Mouse (Mus musculus) kidney, postnatal 25 days (tissue): ENCODE data around the gene Pabpn1l.
"Not testable (repeated sequence)": the region's sequence is repeated elsewhere in the genome, so short reads cannot be mapped to it uniquely, and the experiment has no call there.

Experiments
- DNase-seq, 2 experiments: peaks; one replicate each; pipeline ENCODE4 v3.0.0; 2021; ENCODE audit warnings: mixed read lengths in 2 of 2

Gene Pabpn1l

DNA sequence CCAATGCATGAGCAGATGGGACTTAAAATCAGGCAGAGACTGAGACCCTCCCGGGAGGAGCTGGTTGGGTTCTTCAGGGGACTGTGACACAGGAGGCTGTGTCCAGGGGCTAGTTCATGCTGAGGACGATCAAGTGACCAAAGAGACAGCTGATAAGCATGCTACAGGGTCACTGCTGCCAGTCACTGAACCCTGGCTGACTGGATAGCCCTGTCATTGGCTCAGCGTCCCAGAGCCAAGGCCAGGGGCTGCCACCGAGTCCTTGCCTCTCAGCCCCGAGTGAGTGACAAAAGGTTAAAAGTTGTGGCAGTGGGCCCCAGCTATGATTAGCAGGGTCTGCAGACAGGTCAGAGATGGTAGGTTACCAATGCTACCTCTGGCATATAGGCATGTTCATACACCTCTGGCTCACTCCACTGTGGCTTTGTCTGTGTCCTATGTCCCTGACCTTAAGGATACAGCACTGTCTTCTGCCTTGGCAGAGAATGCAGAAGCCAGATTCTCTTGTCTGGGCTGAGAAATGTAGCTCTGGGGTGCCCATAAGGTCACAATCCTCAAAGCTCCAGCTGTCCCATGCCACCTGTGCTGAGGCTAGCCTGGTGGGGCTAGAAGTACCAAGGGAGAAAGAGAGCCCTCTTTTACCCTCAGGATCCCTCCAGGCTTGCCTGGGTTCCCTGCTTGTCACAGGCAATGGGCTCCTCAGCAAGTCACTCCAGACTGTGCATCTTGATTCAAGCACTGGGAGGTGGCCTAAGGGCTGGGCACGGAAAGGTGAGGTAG is 21.8 kb upstream of the Pabpn1l start:
- no peak for DNase-seq

DNA sequence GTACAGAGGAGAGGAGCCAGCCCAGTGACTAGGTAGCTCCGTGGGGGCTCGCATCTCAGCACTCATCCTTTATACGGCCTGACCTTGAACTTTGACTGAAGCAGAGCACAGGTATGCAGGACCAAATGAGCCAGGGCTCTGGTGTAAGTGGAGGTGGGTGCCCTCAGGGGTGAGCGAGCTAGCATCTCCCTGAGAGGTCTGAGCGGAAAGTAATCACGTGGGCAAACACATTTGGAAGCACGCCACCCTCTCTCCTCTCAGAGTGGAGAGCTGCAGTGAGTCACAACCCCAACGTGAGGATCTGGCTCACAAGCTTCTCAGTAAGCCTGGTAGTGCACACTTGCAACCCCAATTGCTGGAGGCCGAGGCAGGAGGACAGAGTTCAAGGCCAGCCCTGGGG is 19.5 kb upstream of the Pabpn1l start:
- peak in 1 of 2 experiments; percentile 45 for DNase-seq

DNA sequence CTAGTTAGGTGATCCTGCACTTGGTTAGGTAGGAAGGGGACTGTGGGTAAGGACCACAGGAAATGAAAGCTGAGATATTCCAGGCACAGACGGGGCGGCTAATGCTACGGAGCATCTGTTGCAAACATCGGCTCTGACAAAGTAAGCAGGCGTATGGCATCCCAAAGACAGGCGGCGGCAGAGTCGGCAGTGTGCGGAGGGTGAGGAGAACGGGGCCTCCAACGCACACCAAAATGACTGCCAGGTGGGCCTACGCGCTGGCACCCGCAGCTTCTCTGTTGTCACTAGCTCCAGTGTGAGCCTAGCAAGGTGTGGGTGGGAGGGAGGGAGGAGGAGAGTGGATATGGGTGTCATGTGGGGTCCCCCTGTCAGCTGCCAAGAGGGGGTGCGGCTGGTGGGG is 18.9 kb upstream of the Pabpn1l start:
- DNase-seq, result no peak

DNA sequence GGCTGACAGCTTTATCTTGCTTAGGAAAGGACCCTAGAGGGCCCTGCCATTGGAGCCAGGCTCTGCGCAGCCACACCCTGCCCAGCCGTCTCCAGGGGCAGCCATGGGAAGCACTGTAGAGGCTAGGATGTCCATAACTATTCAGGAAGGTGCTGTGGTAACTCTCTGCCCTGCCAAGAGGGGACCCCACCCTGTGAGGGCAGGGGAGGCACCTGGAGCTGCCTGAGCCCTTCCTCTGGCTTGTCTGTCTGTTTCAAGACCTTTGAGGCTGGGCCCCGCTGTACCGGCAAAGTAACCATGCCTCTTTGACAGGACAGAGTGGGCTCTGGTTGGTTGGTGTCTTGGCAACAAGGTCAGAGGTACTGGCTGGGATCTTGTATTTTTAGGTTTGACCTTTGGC is 18.3 kb upstream of the Pabpn1l start:
- DNase-seq, result no peak

DNA sequence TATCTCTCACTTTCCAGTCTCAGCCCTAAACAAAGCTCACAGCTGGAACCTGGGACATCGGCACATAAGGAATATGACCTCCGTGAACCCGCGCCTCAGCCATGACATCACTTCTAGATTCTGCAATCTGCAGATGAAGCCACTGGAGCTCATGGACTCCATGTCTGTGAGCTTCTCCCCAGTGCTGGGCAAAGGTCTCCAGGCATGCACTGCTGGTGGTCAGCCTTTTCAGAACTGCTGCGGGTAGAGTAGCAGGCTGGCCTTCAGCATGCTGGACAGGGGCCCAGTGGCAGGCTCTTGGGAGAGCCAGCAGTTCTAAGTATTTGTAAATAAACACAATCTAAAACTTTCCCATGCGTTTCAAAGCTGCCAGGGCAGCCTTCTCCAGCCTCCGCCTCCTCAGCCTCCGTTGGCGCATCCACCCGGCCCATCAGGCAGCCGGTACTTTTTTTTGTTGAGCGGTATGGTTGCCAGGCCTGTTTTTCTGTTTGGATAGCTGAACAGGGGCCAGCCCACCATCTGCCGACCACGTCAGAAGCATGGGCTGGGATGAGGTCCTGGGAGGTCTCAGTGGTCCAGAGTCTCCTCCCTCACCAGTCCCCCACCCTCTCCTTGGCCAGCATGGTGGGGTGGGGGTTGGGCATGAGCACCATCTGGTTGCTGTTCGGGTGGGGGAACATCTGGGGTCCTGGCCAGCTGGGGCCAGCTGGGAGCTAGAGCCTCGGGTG is 17.1 kb upstream of the Pabpn1l start:
- DNase-seq, result peak; percentile 59 to 82

DNA sequence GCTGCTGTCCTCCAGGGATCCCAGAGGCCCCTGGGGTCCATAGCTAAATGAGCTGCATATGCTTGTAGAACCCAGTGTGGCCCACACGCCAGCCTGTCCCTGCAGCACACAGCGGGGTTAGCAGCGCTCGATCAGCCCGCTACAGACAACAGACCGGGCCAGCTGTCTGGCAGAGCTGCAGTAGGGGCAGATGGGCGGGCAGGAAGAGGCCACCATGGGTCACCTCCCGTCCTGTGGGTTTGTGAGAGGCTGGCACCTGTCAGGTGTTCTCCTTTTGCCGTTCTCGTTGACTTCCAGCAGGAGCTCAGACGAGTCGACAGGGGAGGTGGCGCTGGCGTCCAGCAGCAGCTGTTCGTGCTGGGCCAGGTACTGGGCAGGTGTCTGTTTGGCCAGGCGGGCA is 16.1 kb upstream of the Pabpn1l start:
- DNase-seq, result no peak

DNA sequence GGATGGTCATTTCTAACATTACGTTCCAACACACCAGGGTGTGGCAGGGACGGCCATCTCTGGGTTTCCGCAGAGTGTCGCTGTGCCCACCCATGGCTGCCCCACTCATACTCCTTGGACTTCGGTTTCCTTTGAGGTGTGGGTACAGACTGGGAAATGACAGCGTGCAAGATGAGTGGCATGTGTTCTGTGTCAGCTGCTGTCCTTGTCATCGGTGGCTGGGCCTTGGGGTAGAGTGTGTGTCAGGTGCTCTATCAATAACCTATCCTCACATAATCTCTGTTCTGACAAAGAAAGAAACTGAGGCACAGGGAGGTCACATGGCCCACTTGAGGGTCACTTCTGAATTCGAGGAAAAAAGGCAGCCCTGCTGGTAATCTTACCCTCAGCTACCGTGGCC is 14.7 kb upstream of the Pabpn1l start:
- DNase-seq, result no peak

DNA sequence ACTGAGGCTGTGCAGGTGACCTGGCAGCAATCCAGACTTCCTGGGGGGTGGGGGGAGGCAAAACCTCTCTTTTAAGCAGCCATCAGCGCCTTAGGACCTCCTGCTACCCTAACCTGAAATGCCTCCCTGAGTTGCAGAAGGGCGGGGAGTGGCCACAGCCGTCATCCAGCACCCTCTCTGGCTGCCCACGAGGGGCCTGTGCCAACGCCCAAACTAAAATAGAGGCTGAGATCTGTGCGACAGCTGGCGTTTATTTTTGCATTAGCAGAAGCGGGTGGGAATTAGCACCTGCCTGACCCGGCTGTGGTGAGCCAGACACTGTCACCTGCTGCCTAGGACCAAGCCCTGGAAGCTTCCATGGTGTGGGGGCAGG is 14.2 kb upstream of the Pabpn1l start:
- DNase-seq, result no peak

DNA sequence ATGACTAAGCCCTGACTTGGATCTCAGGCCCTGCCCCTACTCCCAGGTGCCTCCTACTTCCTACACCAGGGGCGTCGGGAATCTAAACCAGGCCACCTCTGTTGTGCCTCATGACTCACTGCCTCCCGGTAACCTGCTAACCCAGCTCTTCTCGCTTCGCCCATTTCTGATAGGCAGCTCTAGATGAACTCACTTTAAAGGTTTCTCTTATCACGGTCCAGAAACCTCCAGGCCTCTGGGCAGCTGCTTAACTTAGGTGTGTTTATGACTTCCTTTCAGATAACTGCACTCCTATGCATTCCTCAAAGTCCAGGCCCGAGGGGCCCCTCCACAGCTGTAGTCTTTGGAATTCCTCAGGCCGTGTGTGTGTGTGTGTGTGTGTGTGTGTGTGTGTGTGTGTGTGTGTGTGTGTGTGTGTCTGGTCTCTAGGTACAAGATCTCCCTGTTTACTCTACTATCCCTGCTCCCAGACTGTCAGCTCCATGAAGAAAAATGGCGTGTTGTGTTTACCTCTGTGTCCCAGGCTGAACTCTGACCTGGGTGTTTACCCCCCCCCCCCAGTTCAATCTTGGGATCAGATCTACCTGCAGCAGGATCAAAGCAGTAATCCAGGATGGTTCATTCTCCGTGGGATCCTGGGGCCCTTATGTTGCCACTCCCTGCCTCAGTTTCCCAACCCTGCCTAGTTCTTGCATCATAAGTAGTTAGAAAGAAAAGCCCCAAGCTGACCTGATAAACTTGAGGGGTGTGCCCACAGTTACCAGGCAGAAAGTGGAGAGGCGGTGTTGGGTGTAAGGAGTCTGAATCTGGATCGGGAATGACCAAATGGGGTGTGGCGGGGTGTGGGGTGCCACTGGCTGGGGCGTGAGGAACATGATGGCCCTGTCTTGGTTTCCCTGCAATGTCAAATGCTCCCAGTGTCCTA is 13.6 kb upstream of the Pabpn1l start:
- DNase-seq, result no peak

DNA sequence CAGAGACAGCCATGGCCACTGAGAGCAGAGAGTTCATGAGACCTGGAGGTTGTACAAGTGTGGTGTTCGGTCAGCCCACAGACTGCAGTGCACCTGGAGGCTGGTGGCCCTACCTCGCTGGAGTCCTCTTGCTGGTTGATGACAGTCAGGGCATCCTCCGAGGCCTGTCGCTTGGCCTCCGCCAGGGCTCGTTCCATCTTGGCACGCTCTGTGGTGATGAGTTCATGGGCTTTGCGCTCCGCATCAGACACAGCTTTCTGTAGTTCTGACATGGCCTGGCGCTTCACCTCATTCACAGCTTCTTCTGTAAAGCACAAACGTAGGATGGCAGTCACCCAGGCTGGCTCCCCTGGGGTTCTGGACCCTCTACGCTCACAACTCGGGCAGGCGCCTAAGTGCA is 10.7 kb upstream of the Pabpn1l start:
- DNase-seq, result no peak

DNA sequence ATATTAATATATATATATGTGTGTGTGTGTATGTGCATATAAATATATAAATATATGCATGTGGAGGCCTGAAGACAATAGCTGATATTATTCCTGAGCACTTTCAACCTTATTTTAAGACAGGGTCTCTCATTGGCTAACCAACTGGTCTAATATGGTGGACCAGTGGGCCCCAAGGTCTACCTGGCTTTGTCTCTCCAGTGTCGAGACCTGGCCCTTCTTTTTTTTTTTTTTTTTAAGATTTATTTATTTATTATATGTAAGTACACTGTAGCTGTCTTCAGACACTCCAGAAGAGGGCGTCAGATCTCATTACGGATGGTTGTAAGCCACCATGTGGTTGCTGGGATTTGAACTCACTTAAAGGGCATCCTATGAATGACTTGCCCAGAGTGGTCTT is 9.6 kb upstream of the Pabpn1l start:
- not testable (repeated sequence) for DNase-seq

DNA sequence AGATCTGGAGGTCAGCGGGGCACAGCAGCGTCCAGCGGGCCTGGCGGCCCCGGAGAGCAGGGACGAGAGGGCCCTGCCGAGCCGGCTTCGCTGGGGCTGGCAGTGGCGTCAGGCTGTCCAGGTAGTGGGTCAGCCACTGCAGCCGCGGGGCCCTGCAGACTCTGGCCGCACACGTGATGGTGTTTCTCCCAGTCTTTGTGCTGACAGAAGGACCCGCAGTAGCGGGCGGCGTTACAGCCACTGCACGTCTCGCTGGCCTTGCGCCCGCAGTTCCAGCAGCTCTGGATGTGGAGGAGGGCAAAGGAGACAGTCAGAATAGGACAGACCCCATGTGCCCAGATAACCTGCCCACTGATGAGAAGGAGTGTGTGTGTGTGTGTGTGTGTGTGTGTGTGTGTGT is 8.2 kb upstream of the Pabpn1l start:
- peak; percentile 42 to 75 for DNase-seq

DNA sequence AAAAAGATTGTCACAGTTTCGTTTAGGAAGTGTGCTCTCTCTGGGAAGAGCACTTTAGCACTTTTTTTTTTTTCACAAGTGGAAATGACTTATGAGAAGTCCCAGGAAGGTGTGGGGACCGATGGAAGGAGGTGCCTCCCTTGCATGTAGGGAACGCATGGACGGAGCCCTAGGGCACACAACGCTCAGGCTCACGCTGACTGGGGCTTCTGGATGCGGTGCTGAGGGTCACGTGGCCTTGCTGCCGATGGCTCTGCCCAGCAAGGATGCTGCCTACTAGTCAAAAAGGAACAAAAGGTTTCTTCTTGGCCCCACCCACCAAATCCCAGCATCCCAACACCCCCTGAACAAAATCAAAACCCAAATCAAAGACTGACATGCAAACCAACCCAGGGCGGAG is 6.8 kb upstream of the Pabpn1l start:
- no peak for DNase-seq

DNA sequence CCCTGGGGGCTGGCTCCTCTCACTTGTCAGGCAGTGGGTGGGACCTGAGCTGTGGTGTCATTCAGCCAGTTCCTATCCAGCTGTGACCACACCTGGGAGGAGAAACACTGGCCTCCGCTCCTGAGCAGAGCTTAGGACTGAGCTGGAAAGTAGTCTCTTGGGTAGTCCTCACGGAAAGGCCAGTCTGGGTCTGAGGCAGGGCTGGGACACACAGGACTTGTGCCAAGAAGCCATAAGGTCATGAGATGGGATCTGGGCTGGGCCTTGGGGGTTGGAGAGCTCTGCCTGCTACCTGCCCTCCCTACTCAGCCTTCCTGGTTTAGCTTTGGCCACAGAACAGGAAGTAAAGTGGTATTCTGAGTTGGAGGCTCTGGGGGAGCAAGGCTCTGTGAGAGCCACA is 4.4 kb upstream of the Pabpn1l start:
- peak in 1 of 2 experiments; percentile 47 for DNase-seq

DNA sequence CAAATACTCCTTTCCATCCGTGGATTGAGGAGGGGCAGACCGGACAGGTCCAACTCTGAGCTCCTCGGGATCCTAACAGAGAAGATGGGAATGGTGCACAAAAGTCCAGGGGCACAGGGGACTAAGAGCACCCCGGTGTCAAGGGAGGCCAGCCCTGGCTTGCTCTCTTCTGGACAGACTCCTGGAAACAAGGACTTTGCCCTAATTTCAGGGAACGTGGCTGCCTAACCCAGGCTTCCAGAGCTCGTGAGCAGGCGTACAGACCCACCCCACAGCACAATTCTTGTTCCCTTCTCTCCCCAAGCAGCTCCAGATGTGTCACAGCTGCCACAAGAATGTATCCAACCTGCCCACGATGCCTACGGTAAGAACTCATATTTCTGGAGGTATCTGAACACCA is 3.3 kb upstream of the Pabpn1l start:
- DNase-seq, result peak in 1 of 2 experiments; percentile 42

DNA sequence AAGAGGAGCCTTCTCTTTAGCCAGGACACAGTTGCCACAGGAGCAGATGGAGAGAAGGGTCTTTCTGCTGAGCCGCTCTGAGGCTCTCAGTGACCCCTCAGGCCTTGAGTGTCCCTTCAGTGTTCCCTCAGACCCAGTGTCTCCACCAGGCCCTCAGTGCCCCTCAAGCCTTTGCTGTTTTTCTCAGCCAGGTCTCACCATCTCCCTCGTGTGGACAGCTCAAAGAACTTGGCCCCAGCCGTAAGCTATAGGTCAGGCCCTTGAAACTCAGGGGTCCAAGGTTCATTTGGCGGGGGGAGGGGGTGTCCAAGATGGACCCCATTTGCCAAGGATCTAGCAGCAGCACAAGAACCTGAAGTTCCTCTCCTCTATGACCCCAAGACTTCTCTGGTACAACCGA is 2.1 kb upstream of the Pabpn1l start:
- DNase-seq, result no peak

DNA sequence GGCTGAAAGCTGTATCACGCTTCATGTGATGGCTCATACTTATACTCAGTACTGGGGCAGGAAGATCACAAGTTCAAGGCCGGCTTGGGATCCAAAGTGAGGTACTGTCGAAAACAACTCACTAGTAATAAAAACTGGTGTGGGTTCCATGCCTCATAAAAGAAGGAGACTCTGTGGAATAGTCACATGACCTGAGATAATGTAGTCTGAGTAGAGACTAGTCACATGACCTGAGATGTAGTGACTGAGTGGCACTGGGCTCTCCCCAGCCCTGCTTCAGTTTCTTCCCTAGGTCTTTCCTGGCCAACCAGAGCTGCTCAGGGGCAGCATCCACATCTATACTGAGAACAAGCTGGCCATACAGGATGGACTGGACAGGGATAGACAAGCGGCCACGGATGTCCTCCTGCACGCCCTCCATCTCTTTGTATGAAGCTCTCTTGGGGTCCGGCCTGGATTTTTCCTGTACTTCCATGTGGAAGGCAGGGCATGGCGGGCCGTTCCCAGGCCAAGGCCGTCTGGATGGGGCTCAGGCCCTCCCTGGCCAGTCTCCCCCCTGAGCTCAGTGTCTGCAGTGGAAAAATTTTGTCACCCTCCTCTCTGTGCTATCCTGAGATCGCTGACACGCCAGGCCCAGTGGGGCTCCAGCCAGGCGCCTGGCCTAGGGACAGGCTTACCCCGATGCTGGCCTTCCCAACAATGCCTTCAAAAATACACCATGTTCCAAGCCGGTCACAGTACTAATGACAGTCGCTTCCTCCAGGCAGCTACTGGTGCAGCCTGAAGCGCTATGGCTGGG is 1.5 kb upstream of the Pabpn1l start:
- DNase-seq, result no peak

DNA sequence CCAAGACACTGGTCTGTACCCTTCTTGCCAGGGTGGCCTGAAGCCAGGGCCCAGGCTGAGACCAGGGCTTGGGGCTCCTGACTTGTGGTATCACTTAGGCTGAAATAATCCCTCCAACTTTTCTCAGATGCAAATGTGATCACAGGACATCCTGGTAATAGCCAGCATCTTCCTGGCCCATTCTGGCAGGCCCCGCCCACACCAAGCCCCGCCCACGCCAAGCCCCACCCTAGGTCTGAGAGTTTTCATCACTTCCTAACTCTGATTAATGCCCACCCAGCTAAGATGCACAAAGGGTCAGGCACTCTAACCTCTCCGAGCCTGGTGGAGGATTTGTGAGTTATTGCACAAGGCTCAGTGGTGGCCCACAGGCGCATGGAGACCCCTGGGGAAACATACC is 2.1 kb downstream of the Pabpn1l start:
- DNase-seq, result no peak

DNA sequence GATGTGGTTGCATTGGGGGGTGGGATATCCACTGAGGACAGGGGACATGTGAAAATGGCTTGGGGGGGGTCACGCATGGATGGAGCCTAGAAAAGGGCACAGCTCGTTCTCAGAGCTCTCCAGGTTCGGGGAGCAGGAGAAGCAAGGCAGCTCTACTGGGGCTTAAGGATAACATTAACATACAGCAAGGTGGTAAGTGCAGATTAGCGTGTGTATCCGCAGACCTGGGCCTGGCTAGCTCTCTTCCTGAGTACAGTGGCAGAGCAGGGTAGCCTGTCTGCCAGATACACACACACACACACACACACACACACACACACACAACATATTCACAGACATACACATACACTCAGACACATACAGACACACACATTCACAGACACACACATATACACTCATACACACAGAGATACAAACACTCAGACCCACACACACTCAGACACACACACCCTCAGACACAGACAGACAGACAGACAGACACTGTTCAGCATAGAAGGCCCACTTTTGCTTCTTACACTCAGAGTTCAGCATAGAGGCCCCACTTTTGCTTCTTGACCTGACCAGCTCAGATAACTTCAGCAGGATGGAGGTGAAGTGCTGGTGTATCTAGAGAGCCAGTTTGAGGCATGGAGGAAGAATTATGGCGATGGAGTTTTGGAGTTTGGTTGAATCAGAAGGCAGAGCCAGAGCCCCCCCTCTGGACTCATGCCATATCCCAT is 3.7 kb downstream of the Pabpn1l start:
- no peak for DNase-seq

DNA sequence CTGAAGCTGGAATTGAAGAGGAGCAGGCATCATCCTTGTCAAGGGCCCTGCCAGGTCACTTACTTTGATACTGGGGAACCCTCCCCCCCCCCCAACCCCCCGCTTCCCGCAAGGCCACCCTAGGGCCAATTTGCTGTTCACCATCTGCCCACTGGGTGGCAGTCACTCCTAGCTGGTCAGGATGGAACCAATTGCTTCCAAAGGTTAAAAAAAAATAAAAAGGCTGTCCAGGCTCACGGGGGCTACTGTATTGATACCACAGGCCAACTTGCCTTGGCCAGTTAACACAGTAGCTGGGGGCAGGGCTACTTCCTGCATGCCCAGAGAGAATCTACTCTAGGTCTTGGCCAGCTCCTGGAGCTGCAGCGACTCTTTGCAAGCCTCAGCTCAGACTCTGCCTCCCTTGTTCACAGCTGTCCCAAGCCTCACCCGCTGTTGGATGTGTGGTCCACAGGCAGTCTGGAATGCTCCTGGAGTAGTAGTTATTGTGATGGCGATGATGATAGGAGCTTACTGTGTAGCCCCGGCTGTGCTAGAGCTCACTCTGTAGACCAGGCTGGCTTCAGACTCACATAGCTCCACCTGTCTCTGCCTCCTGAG is 4.5 kb downstream of the Pabpn1l start:
- DNase-seq, result peak; percentile 87 to 92

DNA sequence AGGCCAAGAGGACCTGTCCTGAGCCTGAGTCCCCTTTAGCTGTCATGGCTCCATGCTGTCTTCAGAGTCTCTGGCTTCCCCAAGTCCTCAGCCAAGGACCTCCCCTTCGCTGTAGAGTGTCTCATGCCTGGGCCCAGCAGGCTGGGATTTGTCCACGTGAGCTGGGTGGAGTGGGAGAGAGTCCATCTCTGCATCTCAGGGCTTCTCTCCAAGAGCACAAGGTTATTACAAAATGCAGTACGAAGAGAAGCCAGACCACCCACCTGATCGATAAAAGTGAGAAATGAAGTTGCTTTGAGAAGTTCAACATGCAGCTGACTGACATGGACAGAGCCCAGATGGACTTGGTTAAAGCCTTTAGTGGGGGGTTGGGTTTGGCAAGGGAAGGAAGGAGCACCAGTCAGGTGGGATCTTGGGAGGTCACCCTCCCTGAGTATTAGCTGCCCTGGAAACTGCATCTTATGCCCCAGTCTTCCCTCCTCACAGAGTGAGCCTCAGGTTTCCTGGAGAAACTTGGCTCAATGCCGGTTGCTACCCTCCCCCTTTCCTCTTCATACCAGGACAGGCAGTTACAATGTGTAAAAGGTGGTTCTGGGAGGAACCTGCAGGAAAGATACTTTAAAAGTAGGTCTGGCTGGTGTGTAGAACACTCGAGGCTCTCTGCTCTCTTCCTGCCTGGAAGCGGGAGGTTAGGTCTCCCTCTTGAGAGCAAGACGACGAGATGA is 6.2 kb downstream of the Pabpn1l start:
- DNase-seq, result no peak
